Mouse (Mus musculus) small intestine, adult 2 months (tissue): ENCODE results near the gene Efna1. TPM values are rescaled to one million over a fixed set of nuclear protein-coding genes. Genes with fewer than 3 reads are reported as not detected.

Experiments used
- H3K27ac ChIP-seq: fragments of 200-500 bp; 2 replicates; pipeline ENCODE4 v1.5.1; 2012; ENCODE audit warnings: low read depth, low read length, control low read depth, inconsistent platforms; ENCODE audit not compliant: insufficient read depth
- H3K27me3 ChIP-seq: fragments of 200-500 bp; 2 replicates; pipeline ENCODE4 v1.6.1; 2012; ENCODE audit warnings: mild to moderate bottlenecking, moderate library complexity, low read length, inconsistent platforms; ENCODE audit not compliant: control insufficient read depth, insufficient read depth
- H3K36me3 ChIP-seq: fragments of 200-500 bp; 2 replicates; pipeline ENCODE4 v1.6.1; 2012; ENCODE audit warnings: mild to moderate bottlenecking, low read length, control low read depth, inconsistent platforms; ENCODE audit not compliant: control insufficient read depth, insufficient read depth
- H3K4me1 ChIP-seq: fragments of 200-500 bp; 2 replicates; pipeline ENCODE4 v1.6.1; 2012; ENCODE audit warnings: low read length, inconsistent platforms, mixed read lengths; ENCODE audit not compliant: control insufficient read depth, insufficient read depth, insufficient read length
- H3K4me3 ChIP-seq: fragments of 200-500 bp; 2 replicates; pipeline ENCODE4 v1.5.1; 2012; ENCODE audit warnings: low read depth, mild to moderate bottlenecking, control low read depth, inconsistent platforms, low read length, moderate library complexity
- CTCF ChIP-seq: fragments of 200-500 bp; IDR thresholded peaks from 2 replicates; pipeline ENCODE4 v1.5.1; 2012; ENCODE audit warnings: low read depth, mild to moderate bottlenecking, control low read depth, inconsistent platforms, low read length, moderate library complexity, mixed read lengths; ENCODE audit not compliant: insufficient replicate concordance, insufficient read length; ENCODE audit errors: extremely low read depth
- POLR2A ChIP-seq: fragments of 200-500 bp; IDR thresholded peaks from 2 replicates; pipeline ENCODE4 v1.6.1; 2012; ENCODE audit warnings: low read depth, mild to moderate bottlenecking, control low read depth, inconsistent platforms, low read length, moderate library complexity
- WGBS: fragments of 180-500 bp; shearing (Covaris S2); methylation state at CpG from one replicate; pipeline ENCODE4 v1.1.7; 2018; 5-methylcytosine and 5-hydroxymethylcytosine counted together
- polyA plus RNA-seq: library from polyadenylated mRNA; depleted of rRNA; stranded (reverse); fragments of >200 nt; gene quantifications from 2 replicates; pipeline ENCODE4 v1.2.3, GENCODE M21; 2012

Gene Efna1
- polyA plus RNA-seq, 1 experiment: 122 TPM

DNA sequence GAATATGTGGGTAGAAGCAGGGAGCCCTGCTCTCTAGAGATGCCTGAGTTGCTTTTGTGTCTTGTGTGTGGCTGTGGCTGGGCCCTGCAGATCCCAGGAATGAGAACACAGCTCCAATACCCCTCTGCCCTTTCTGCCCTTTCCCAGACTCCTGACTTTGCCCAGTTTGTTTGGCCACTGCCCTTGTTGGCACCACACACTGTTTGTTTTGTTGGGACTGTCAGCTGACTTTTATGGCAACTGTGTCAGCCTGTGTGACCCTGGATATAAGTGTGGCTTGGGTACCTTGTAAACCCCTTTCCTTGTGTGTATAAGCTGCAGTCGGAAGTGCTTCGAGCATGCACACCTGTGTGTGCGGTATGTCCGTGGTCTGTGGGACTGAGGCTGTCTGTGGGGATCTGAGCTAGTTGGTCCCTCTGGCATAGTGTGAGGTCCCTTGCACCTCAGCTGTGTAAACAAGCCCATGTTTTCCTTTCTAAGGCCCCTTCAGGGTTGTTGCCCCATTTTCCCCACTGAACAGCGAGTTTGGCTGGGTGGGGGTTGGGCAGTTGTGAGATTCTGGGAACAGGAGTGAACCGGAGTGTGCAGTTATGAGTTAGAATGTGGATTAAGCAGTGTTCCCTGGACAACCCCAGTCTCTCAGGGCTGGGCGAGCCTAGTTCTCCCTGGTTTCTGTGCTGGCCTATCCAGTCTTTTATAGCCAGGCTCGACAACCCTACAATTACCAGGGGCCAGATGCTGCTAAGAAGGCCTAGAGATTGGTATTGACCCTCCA lies 24.8 kb upstream of the Efna1 start:
- no peak overlapping the region for H3K4me3 ChIP-seq
- 42% methylated on average over 8 of the region's 8 CpGs for WGBS

GRCm38 (mm10) chr3:89305105-89305504 lies 24.2 kb upstream of the Efna1 start:
- Histone ChIP-seq H3K27ac (peak overlapping the region; percentile 72), H3K27me3 (no peaks in the 10 kb centered on the region), H3K36me3 (no peaks in the 10 kb centered on the region), H3K4me3 (no peak overlapping the region), H3K4me1 (peaks cover 32% of the 10 kb centered on the region)
- TF ChIP-seq CTCF (no peak), POLR2A (no peak)
- WGBS: 29% methylated on average over 4 of the region's 4 CpGs

More for the DNA sequence above, 24.8 kb upstream of the Efna1 start:
- Histone ChIP-seq H3K27ac (peak overlapping the region; percentile 72), H3K36me3 (no peaks in the 10 kb centered on the region), H3K27me3 (no peaks in the 10 kb centered on the region), H3K4me1 (peaks cover 29% of the 10 kb centered on the region)
- TF ChIP-seq POLR2A (no peak), CTCF (no peak)

GRCm38 (mm10) chr3:89304440-89304839 lies 23.5 kb upstream of the Efna1 start:
- peaks cover 32% of the 10 kb centered on the region for H3K4me1 ChIP-seq
- no peaks in the 10 kb centered on the region for H3K27me3 ChIP-seq
- 0 out of 2 replicates have a peak overlapping the region, but pooled peaks have one; percentile 27 for H3K27ac ChIP-seq
- H3K4me3 ChIP-seq: no peak overlapping the region
- 42% methylated on average over 6 of the region's 6 CpGs for WGBS
- H3K36me3 ChIP-seq: no peaks in the 10 kb centered on the region
- TF ChIP-seq CTCF (no peak), POLR2A (no peak)

GRCm38 (mm10) chr3:89300514-89300913 lies 19.6 kb upstream of the Efna1 start:
- H3K36me3 ChIP-seq: no peaks in the 10 kb centered on the region
- peaks cover 33% of the 10 kb centered on the region for H3K4me1 ChIP-seq
- no peak overlapping the region for H3K4me3 ChIP-seq
- peak overlapping the region; percentile 89 for H3K27ac ChIP-seq
- no peaks in the 10 kb centered on the region for H3K27me3 ChIP-seq
- TF ChIP-seq POLR2A: no peak
- no peak for TF ChIP-seq CTCF
- WGBS: 39% methylated on average over 2 of the region's 2 CpGs

- no peak overlapping the region for H3K4me3 ChIP-seq
- no peaks in the 10 kb centered on the region for H3K27me3 ChIP-seq
- peak overlapping the region; percentile 89 for H3K27ac ChIP-seq
- H3K4me1 ChIP-seq: peaks cover 29% of the 10 kb centered on the region
- 11% methylated on average over 1 of the region's 1 CpGs for WGBS
- H3K36me3 ChIP-seq: no peaks in the 10 kb centered on the region
- TF ChIP-seq POLR2A (no peak), CTCF (no peak)
Measured at GRCm38 (mm10) chr3:89300071-89300470, 19.1 kb upstream of the Efna1 start.

GRCm38 (mm10) chr3:89299499-89299898 lies 18.6 kb upstream of the Efna1 start:
- Histone ChIP-seq H3K4me1 (peaks cover 24% of the 10 kb centered on the region), H3K4me3 (peak overlapping the region; percentile 51), H3K27me3 (no peaks in the 10 kb centered on the region), H3K27ac (peak overlapping the region; percentile 96), H3K36me3 (no peaks in the 10 kb centered on the region)
- no peak for TF ChIP-seq CTCF
- TF ChIP-seq POLR2A: peak; percentile 33; the same call in 1 of the 2 replicates
- WGBS: 2% methylated on average over 14 of the region's 14 CpGs

- no peak overlapping the region for H3K4me3 ChIP-seq
- TF ChIP-seq POLR2A (no peak), CTCF (no peak)
- 67% methylated on average over 6 of the region's 6 CpGs for WGBS
Measured at GRCm38 (mm10) chr3:89298908-89299307, 18.0 kb upstream of the Efna1 start.

More at GRCm38 (mm10) chr3:89298908-89299307, 18.0 kb upstream of the Efna1 start:
- peaks cover 23% of the 10 kb centered on the region; the same call in 1 of the 2 replicates for H3K4me1 ChIP-seq
- H3K36me3 ChIP-seq: no peaks in the 10 kb centered on the region
- H3K27ac ChIP-seq: peak overlapping the region; percentile 67
- no peaks in the 10 kb centered on the region for H3K27me3 ChIP-seq
